Mouse (Mus musculus) brain, embryonic 14.5 days (tissue): ENCODE measurements around the gene Zfp513. TPM values are rescaled to one million over a fixed set of nuclear protein-coding genes. Genes with fewer than 3 reads are reported as not detected.

Experiments
- DNase-seq: peaks from one replicate; pipeline ENCODE4 v3.0.0-alpha.2; 2011; ENCODE audit warnings: low read depth
- CTCF ChIP-seq: fragments of 200-500 bp; IDR thresholded peaks from 2 replicates; pipeline ENCODE4 v1.5.1; 2012; ENCODE audit warnings: inconsistent platforms, mild to moderate bottlenecking, moderate library complexity, borderline replicate concordance; ENCODE audit not compliant: insufficient read depth, insufficient read length; ENCODE audit errors: extremely low read depth
- POLR2A ChIP-seq: fragments of 200-500 bp; IDR thresholded peaks from 2 replicates; pipeline ENCODE4 v1.6.1; 2012; ENCODE audit warnings: mild to moderate bottlenecking, inconsistent platforms, borderline replicate concordance; ENCODE audit not compliant: poor library complexity, insufficient read depth, insufficient read length, severe bottlenecking; ENCODE audit errors: extremely low read depth
- polyA plus RNA-seq: library from polyadenylated mRNA; depleted of rRNA; stranded (reverse); fragments of >200 nt; gene quantifications from 2 replicates; pipeline ENCODE4 v1.2.3, GENCODE M21; 2012; rRNA removed

Gene Zfp513
- 62.0 and 96.9 TPM in 2 replicates for polyA plus RNA-seq

GRCm38 (mm10) chr5:31201742-31202590 is at the start of gene Zfp513:
Gene Zfp513 (minus strand): TSS chr5:31202303.
- peak; percentile 100 for DNase-seq
- TF ChIP-seq CTCF, result no peak
- peak; percentile 38; the same call in 1 of the 2 replicates for TF ChIP-seq POLR2A

DNA sequence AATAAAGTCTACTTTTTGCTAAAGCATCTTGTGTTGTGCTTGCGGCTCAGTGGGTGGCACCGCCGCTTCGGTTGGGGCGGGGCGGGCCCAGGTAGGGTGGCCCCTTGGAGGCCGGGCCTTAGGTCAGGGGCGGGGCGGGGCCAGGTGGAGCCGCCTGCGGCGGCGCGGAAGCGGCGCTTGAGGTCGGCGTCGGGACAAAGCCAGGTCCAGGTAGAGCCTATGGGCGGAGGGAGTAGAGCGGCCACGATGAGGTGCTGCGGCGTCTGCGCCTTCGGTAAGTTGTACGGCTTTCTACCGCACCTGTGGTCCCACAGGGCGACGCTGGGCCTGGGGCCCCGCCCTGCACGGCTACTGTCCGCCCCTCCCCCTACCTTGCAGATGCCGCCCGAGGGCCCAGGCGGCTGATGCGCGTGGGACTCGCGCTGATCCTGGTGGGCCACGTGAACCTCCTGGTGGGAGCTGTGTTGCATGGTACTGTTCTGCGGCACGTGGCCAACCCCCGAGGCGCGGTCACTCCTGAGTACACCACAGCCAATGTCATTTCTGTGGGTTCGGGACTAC is 49.5 kb upstream of the Zfp513 start, which contains the start of gene Krtcap3:
Krtcap3 (plus strand) TSS at position 151 of the 561 bp plus-strand sequence.
- TF ChIP-seq POLR2A (no peak), CTCF (no peak)
- peak; percentile 22 for DNase-seq

DNA sequence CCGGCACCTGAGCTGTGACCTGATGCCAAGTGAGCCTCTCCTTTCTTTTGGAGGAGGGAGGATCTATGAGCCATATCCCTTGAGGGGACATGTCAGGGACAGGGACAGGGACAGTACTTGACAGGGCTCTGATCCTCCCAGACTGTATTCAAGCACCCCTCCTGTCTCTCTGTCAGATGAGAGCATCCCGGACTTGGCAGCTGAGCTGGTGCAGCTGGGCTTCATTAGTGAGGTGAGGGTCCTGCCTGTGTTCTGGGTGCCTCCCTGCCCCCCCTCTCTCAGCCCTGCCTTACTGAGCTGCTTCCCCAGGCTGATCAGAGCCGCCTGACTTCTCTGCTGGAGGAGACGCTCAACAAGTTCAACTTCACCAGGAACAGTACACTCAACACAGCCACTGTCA is 48.6 kb upstream of the Zfp513 start:
- DNase-seq, result peak; percentile 36
- TF ChIP-seq POLR2A (no peak), CTCF (no peak)

GRCm38 (mm10) chr5:31242191-31242590 is 40.1 kb upstream of the Zfp513 start:
- TF ChIP-seq CTCF (no peak), POLR2A (no peak)
- no peak for DNase-seq

GRCm38 (mm10) chr5:31241522-31242034 is 39.5 kb upstream of the Zfp513 start:
- no peak for TF ChIP-seq CTCF
- no peak for TF ChIP-seq POLR2A
- DNase-seq, result no peak

DNA sequence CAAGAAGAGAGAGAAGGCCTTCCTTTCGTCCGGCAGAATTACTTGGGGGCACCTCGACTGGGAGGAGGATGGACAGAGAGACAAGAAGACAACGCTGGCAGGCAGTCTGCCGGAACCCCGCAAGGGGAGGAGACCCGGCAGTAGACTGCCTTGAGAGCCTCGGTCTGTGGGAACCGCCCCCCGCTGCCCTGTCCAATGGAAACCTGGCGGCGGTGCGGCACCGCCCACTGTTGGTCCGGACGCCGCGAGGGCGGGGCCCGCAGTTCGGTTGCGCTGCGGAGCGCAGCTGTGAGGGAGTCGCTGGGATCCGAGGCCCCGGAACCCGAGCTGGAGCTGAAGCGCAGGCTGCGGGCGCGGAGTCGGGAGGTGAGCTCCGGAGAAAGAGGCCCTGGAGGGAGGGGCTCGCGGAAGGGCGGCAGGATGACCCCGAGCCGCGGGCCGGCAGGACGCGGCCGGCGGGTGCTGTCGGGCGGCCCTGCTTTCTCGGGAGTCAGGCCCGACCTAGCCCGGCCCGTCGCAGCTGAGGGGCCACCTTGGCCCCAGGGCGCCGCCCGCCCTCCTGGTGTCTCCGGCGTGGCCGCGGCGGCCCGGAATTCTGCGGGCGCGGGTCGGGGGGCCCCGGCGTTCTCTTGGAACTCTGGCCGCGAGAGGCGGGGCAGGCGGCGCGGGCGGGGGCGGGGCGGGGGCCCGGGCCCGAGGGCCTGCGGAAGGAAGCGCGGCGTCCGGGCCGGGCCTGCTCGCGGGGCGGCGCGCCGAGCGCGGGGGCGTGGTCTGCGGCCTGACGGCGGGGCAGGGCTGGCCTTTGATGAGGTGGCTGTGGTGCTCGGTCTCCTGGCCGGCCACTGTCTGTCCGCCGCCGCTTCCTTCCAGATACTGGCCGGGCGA is 38.8 kb upstream of the Zfp513 start, which contains the start of the genes Nrbp1 and Gm9970:
Nrbp1 (plus strand) TSS at position 228 of the 885 bp plus-strand sequence.
Gm9970 (minus strand) TSS at position 596 of the 885 bp plus-strand sequence.
- TF ChIP-seq POLR2A, result peak; percentile 90
- TF ChIP-seq CTCF, result no peak
- peak; percentile 98 for DNase-seq

DNA sequence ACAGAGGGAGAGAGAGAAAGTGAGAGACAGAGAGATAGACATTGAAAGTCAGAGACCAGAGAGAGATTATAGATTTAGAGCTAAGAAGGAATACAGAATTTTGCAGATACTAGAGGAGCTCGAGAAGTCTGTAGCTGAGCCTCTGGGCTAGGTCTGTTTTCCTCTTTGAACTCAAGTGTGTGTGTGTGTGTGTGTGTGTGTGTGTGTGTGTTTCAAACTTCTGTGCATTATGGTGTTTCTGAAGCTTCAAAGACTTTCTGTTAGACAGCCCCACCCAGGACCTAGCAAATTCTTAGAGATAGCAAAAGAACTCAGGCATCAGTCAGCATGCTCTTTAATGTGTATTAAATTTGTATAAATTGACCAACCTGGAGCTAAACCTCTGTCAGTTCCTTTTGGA is 24.5 kb upstream of the Zfp513 start:
- no peak for DNase-seq
- no peak for TF ChIP-seq POLR2A
- no peak for TF ChIP-seq CTCF

DNA sequence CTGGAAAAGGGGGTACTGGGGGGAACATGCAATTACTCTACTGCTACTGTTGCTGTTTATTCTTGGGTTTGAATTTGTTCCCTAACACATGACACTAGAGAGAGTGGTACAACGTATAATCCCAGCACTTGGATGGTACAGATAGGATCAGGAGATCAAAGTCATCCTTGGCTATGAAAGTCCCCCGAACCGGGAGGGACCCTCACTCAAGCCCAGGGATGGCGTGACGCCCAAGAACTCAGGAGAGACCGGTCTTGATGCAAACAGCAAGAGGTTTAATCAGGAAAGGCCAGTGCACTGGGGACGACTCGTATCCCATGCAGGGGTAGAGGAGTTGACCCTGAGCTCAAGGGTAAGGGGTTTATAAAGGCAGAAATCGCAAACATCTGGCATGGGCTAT is 20.6 kb upstream of the Zfp513 start:
- no peak for TF ChIP-seq POLR2A
- no peak for TF ChIP-seq CTCF
- no peak for DNase-seq

- peak; percentile 87 for DNase-seq
- TF ChIP-seq POLR2A, result no peak
- peak; percentile 59; the same call in 1 of the 2 replicates for TF ChIP-seq CTCF
These were observed 19.3 kb upstream of the Zfp513 start for GRCm38 (mm10) chr5:31221304-31221945.
